Comparison of ENCODE assay signal across 21 mouse cellular contexts in genomic region chr2:168618205-168618717, GRCm38 (mm10). TPM values are rescaled to one million over a fixed set of nuclear protein-coding genes. Genes with fewer than 3 reads are reported as not detected.
DNase-seq lines count a peak whose midpoint lies in the region; ATAC-seq lines count a peak whose summit lies in the region.
"Had no signal": no experiment of that assay in that cellular context is flagged by ENCODE, and none has a peak within 500 bp of the region (broad histone marks: within the 10 kb centered on the region; RNA-seq: fewer than 3 reads in every experiment).

No protein-coding gene starts in this region.

- H3K9ac ChIP-seq in forebrain, embryonic 12.5 days: no peak overlapping the region
- no peak overlapping the region for H3K9ac ChIP-seq in forebrain, embryonic 15.5 days (replicated peaks)
- 0 out of 2 replicates have a peak overlapping the region, but pooled peaks have one; percentile 6 for H3K9ac ChIP-seq in midbrain, embryonic 13.5 days (replicated peaks)
- no peak overlapping the region for H3K9ac ChIP-seq in limb, embryonic 12.5 days (replicated peaks)
- H3K9ac ChIP-seq in neural tube, embryonic 14.5 days (replicated peaks; ENCODE audit: low read depth, low read length): no peak overlapping the region
- H3K9ac ChIP-seq: liver, embryonic 12.5 days had no signal

- peaks cover 10% of the 10 kb centered on the region for H3K4me1 ChIP-seq in forebrain, embryonic 12.5 days
- no peaks in the 10 kb centered on the region for H3K4me1 ChIP-seq in forebrain, embryonic 15.5 days
- H3K4me1 ChIP-seq in midbrain, embryonic 13.5 days (replicated peaks): peaks cover 28% of the 10 kb centered on the region
- peaks cover 17% of the 10 kb centered on the region for H3K4me1 ChIP-seq in midbrain, embryonic 10.5 days
- H3K4me1 ChIP-seq in limb, embryonic 12.5 days (replicated peaks): peaks cover 47% of the 10 kb centered on the region
- H3K4me1 ChIP-seq in neural tube, embryonic 14.5 days (ENCODE audit: control insufficient read depth, insufficient read depth, low read length): peaks cover 6% of the 10 kb centered on the region; the same call in 1 of the 2 replicates

- DNase-seq in midbrain, embryonic 10.5 days (ENCODE audit: low spot score): no peak
- no peak for DNase-seq in thymus, adult 18-20 months
- DNase-seq in right cerebral cortex, postnatal 4 days: no peak
- DNase-seq: adrenal gland, postnatal 25 days; cerebellum, adult 11-12 months; cerebellum, postnatal 14 days; gastrocnemius, postnatal 25 days; heart, adult 2 months; heart, postnatal 36 days; kidney, adult 18-20 months; lung, adult 2 months; lung, postnatal 36 days had no signal

- 0 out of 2 replicates have a peak, but pooled peaks cover 5% of the 10 kb centered on the region for H3K27me3 ChIP-seq in forebrain, embryonic 12.5 days
- H3K27me3 ChIP-seq in forebrain, embryonic 15.5 days: no peaks in the 10 kb centered on the region
- no peaks in the 10 kb centered on the region for H3K27me3 ChIP-seq in midbrain, embryonic 13.5 days
- no peaks in the 10 kb centered on the region for H3K27me3 ChIP-seq in midbrain, embryonic 10.5 days (ENCODE audit: low read depth, poor library complexity, severe bottlenecking)
- H3K27me3 ChIP-seq in limb, embryonic 12.5 days: no peaks in the 10 kb centered on the region
- no peaks in the 10 kb centered on the region for H3K27me3 ChIP-seq in neural tube, embryonic 14.5 days (ENCODE audit: control insufficient read depth, insufficient read depth, low read length)
- H3K27me3 ChIP-seq: liver, embryonic 12.5 days had no signal

- ATAC-seq in forebrain, embryonic 12.5 days (ENCODE audit: low FRiP score): no peak
- no peak for ATAC-seq in forebrain, embryonic 15.5 days (replicated peaks)
- ATAC-seq in midbrain, embryonic 13.5 days: no peak
- ATAC-seq in limb, embryonic 12.5 days (ENCODE audit: insufficient number of reproducible peaks, insufficient read depth, low FRiP score, low TSS enrichment, low read depth): peak; percentile 69; the same call in 1 of the 2 replicates
- no peak for ATAC-seq in neural tube, embryonic 14.5 days (ENCODE audit: low read depth)
- ATAC-seq: CD4-positive, CD25-positive, alpha-beta regulatory T cell, adult 4 months; forebrain, embryonic 14.5 days; liver, embryonic 12.5 days had no signal

- no peak overlapping the region for H3K4me3 ChIP-seq in forebrain, embryonic 12.5 days (replicated peaks)
- no peak overlapping the region for H3K4me3 ChIP-seq in forebrain, embryonic 15.5 days
- no peak overlapping the region for H3K4me3 ChIP-seq in midbrain, embryonic 13.5 days (replicated peaks)
- no peak overlapping the region for H3K4me3 ChIP-seq in midbrain, embryonic 10.5 days
- H3K4me3 ChIP-seq in limb, embryonic 12.5 days (replicated peaks): no peak overlapping the region
- no peak overlapping the region for H3K4me3 ChIP-seq in neural tube, embryonic 14.5 days (ENCODE audit: low read depth, low read length)
- H3K4me3 ChIP-seq: heart, adult 2 months; liver, embryonic 12.5 days; myocyte had no signal

- H3K4me2 ChIP-seq in forebrain, embryonic 12.5 days: no peak overlapping the region
- no peak overlapping the region for H3K4me2 ChIP-seq in forebrain, embryonic 15.5 days (replicated peaks)
- no peak overlapping the region for H3K4me2 ChIP-seq in midbrain, embryonic 13.5 days (replicated peaks)
- peak overlapping the region; percentile 23; the same call in 1 of the 2 replicates for H3K4me2 ChIP-seq in limb, embryonic 12.5 days
- H3K4me2 ChIP-seq in neural tube, embryonic 14.5 days (ENCODE audit: low read depth, low read length): no peak overlapping the region
- H3K4me2 ChIP-seq: liver, embryonic 12.5 days had no signal

- H3K9me3 ChIP-seq in forebrain, embryonic 12.5 days: no peaks in the 10 kb centered on the region
- H3K9me3 ChIP-seq in forebrain, embryonic 15.5 days: no peaks in the 10 kb centered on the region
- peaks cover under 1% of the 10 kb centered on the region; the same call in 1 of the 2 replicates for H3K9me3 ChIP-seq in midbrain, embryonic 13.5 days
- H3K9me3 ChIP-seq in midbrain, embryonic 10.5 days (replicated peaks): no peaks in the 10 kb centered on the region
- peaks cover 6% of the 10 kb centered on the region; the same call in 1 of the 2 replicates for H3K9me3 ChIP-seq in limb, embryonic 12.5 days
- no peaks in the 10 kb centered on the region for H3K9me3 ChIP-seq in neural tube, embryonic 14.5 days (ENCODE audit: control insufficient read depth, low read length)
- H3K9me3 ChIP-seq: liver, embryonic 12.5 days had no signal

- H3K36me3 ChIP-seq in forebrain, embryonic 12.5 days (replicated peaks): no peaks in the 10 kb centered on the region
- no peaks in the 10 kb centered on the region for H3K36me3 ChIP-seq in forebrain, embryonic 15.5 days
- no peaks in the 10 kb centered on the region for H3K36me3 ChIP-seq in midbrain, embryonic 13.5 days
- no peaks in the 10 kb centered on the region for H3K36me3 ChIP-seq in midbrain, embryonic 10.5 days
- no peaks in the 10 kb centered on the region for H3K36me3 ChIP-seq in limb, embryonic 12.5 days
- H3K36me3 ChIP-seq in neural tube, embryonic 14.5 days (ENCODE audit: control insufficient read depth, insufficient read depth, low read length): no peaks in the 10 kb centered on the region
- H3K36me3 ChIP-seq: liver, embryonic 12.5 days had no signal

- 77% methylated on average over 15 of the region's 15 CpGs for WGBS in forebrain, embryonic 12.5 days
- 72% methylated on average over 15 of the region's 15 CpGs for WGBS in forebrain, embryonic 15.5 days
- 80% methylated on average over 15 of the region's 15 CpGs for WGBS in midbrain, embryonic 13.5 days
- 87% methylated on average over 15 of the region's 15 CpGs for WGBS in midbrain, embryonic 10.5 days
- 14% methylated on average over 15 of the region's 15 CpGs for WGBS in limb, embryonic 12.5 days
- 48% methylated on average over 15 of the region's 15 CpGs for WGBS in neural tube, embryonic 14.5 days

- 0 out of 2 replicates have a peak overlapping the region, but pooled peaks have one; percentile 9 for H3K27ac ChIP-seq in forebrain, embryonic 12.5 days
- no peak overlapping the region for H3K27ac ChIP-seq in forebrain, embryonic 15.5 days (replicated peaks)
- no peak overlapping the region; the same call in 1 of the 2 replicates for H3K27ac ChIP-seq in midbrain, embryonic 13.5 days
- no peak overlapping the region for H3K27ac ChIP-seq in midbrain, embryonic 10.5 days (replicated peaks)
- peak overlapping the region; percentile 88 for H3K27ac ChIP-seq in limb, embryonic 12.5 days
- peak overlapping the region; percentile 41; the same call in 1 of the 2 replicates for H3K27ac ChIP-seq in neural tube, embryonic 14.5 days (ENCODE audit: low read depth, low read length)
- H3K27ac ChIP-seq: heart, adult 2 months; liver, embryonic 12.5 days had no signal

RNA-seq across cellular contexts. Expression of gene Nfatc2, which starts 16.8 kb away (rescaled TPM):
- 0.78 and 1.2 TPM in 2 replicates for polyA plus RNA-seq in forebrain, embryonic 12.5 days (2016; fragmentation: Nextera tagmentation; extraction: Ambion mirVana)
- polyA plus RNA-seq in forebrain, embryonic 15.5 days (2015; fragmentation: Nextera tagmentation; extraction: Ambion mirVana): 1.9 TPM in 2 replicates
- 1.7 TPM in 2 replicates for polyA plus RNA-seq in midbrain, embryonic 13.5 days (2015; fragmentation: Nextera tagmentation; extraction: Ambion mirVana)
- polyA plus RNA-seq in midbrain, embryonic 10.5 days (2016; fragmentation: Nextera tagmentation; extraction: Ambion mirVana): 0.54 and 0.61 TPM in 2 replicates
- polyA plus RNA-seq in limb, embryonic 12.5 days (2016; fragmentation: Nextera tagmentation; extraction: Ambion mirVana): 5.3 and 5.5 TPM in 2 replicates
- 2.6 and 4.0 TPM in 2 replicates for polyA plus RNA-seq in neural tube, embryonic 14.5 days (2014; fragmentation: Nextera tagmentation; extraction: Ambion mirVana)

Comparison
In these comparisons a context has a peak if more than half of its experiments do, and no peak if none do; other contexts are left out.
1. H3K27ac ChIP-seq: peak in forebrain, embryonic 12.5 days (single experiment), limb, embryonic 12.5 days (single experiment) and neural tube, embryonic 14.5 days (single experiment); none in forebrain, embryonic 15.5 days (single experiment), midbrain, embryonic 13.5 days (single experiment) and midbrain, embryonic 10.5 days (single experiment).